Mouse (Mus musculus): Measurements from ENCODE around the gene Ubtd1.

Gene Ubtd1

GRCm38 (mm10) chr19:41994023-41994422 lies 12.5 kb downstream of the Ubtd1 start:
- DNase-seq (ENCODE audit: low spot score) = no peak

GRCm38 (mm10) chr19:41995483-41995882 lies 13.9 kb downstream of the Ubtd1 start:
- no peak for DNase-seq (ENCODE audit: low spot score)

- DNase-seq (ENCODE audit: low spot score) = no peak
These were observed 15.5 kb downstream of the Ubtd1 start for GRCm38 (mm10) chr19:41997090-41997489.

GRCm38 (mm10) chr19:41998770-41999548 lies 17.4 kb downstream of the Ubtd1 start:
- DNase-seq (ENCODE audit: low spot score) = no peak

- DNase-seq (ENCODE audit: low spot score) = no peak
These were observed 18.2 kb downstream of the Ubtd1 start for GRCm38 (mm10) chr19:41999688-42000283.

GRCm38 (mm10) chr19:42000446-42000958 lies 18.9 kb downstream of the Ubtd1 start:
- DNase-seq (ENCODE audit: low spot score) = no peak

- DNase-seq (ENCODE audit: low spot score) = no peak
These were observed 19.9 kb downstream of the Ubtd1 start for GRCm38 (mm10) chr19:42001253-42001980.

GRCm38 (mm10) chr19:42004258-42004657 lies 22.7 kb downstream of the Ubtd1 start:
- DNase-seq (ENCODE audit: low spot score) = no peak

- no peak for DNase-seq (ENCODE audit: low spot score)
These were observed 24.1 kb downstream of the Ubtd1 start for GRCm38 (mm10) chr19:42005616-42006015.

GRCm38 (mm10) chr19:42006568-42006967 lies 25.0 kb downstream of the Ubtd1 start:
- no peak for DNase-seq (ENCODE audit: low spot score)

GRCm38 (mm10) chr19:42008586-42008985 lies 27.0 kb downstream of the Ubtd1 start:
- no peak for DNase-seq (ENCODE audit: low spot score)

GRCm38 (mm10) chr19:42009067-42009466 lies 27.5 kb downstream of the Ubtd1 start:
- no peak for DNase-seq (ENCODE audit: low spot score)

GRCm38 (mm10) chr19:42010436-42010835 lies 28.9 kb downstream of the Ubtd1 start:
- no peak for DNase-seq (ENCODE audit: low spot score)

GRCm38 (mm10) chr19:42011123-42011522 lies 29.6 kb downstream of the Ubtd1 start:
- DNase-seq (ENCODE audit: low spot score) = no peak

- no peak for DNase-seq (ENCODE audit: low spot score)
These were observed 32.8 kb downstream of the Ubtd1 start for GRCm38 (mm10) chr19:42014231-42014825.

GRCm38 (mm10) chr19:42015001-42015400 lies 33.4 kb downstream of the Ubtd1 start:
- no peak for DNase-seq (ENCODE audit: low spot score)

GRCm38 (mm10) chr19:42016251-42016650 lies 34.7 kb downstream of the Ubtd1 start:
- DNase-seq (ENCODE audit: low spot score) = no peak

GRCm38 (mm10) chr19:42016840-42017239 lies 35.3 kb downstream of the Ubtd1 start:
- DNase-seq (ENCODE audit: low spot score) = no peak

- DNase-seq (ENCODE audit: low spot score) = no peak
These were observed 36.1 kb downstream of the Ubtd1 start for GRCm38 (mm10) chr19:42017399-42018247.

- no peak for DNase-seq (ENCODE audit: low spot score)
These were observed 37.5 kb downstream of the Ubtd1 start for GRCm38 (mm10) chr19:42019011-42019522.

Data from yolk sac, embryonic 10.5 days (tissue).